Mouse (Mus musculus) midbrain, embryonic 13.5 days (tissue): ENCODE measurements around the gene Dpp6. TPM values are rescaled to one million over a fixed set of nuclear protein-coding genes. Genes with fewer than 3 reads are reported as not detected.

ENCODE experiments used
- ATAC-seq: fragments of 200-750 bp; cut with Nextera tagmentation; 2 replicates; pipeline ENCODE4 v1.8.0; 2017; ENCODE audit warnings: mild to moderate bottlenecking, moderate TSS enrichment, moderate library complexity
- H3K27ac ChIP-seq: fragments of 300-500 bp; sonication (generic); 2 replicates; pipeline ENCODE4 v1.5.1; 2015; ENCODE audit warnings: inconsistent platforms, mild to moderate bottlenecking, moderate library complexity
- H3K27me3 ChIP-seq: fragments of 300-500 bp; sonication (generic); 2 replicates; pipeline ENCODE4 v1.6.1; 2015; ENCODE audit warnings: mild to moderate bottlenecking, inconsistent platforms
- H3K36me3 ChIP-seq: fragments of 300-500 bp; sonication (generic); 2 replicates; pipeline ENCODE4 v1.6.1; 2015; ENCODE audit warnings: mild to moderate bottlenecking, inconsistent platforms
- H3K4me1 ChIP-seq: fragments of 300-500 bp; sonication (generic); replicated peaks from 2 replicates; pipeline ENCODE4 v1.6.1; 2015; ENCODE audit warnings: inconsistent platforms
- H3K4me2 ChIP-seq: fragments of 300-500 bp; sonication (generic); replicated peaks from 2 replicates; pipeline ENCODE4 v1.6.1; 2015; ENCODE audit warnings: moderate library complexity, mild to moderate bottlenecking, inconsistent platforms
- H3K4me3 ChIP-seq: fragments of 300-500 bp; sonication (generic); replicated peaks from 2 replicates; pipeline ENCODE4 v1.5.1; 2015; ENCODE audit warnings: mild to moderate bottlenecking, inconsistent platforms
- H3K9ac ChIP-seq: fragments of 300-500 bp; sonication (generic); replicated peaks from 2 replicates; pipeline ENCODE4 v1.6.1; 2015; ENCODE audit warnings: mild to moderate bottlenecking, inconsistent platforms
- H3K9me3 ChIP-seq: fragments of 300-500 bp; sonication (generic); 2 replicates; pipeline ENCODE4 v1.6.1; 2016; ENCODE audit warnings: mild to moderate bottlenecking, inconsistent platforms
- WGBS: fragments of 180-500 bp; shearing (Covaris S2); methylation state at CpG from one replicate; pipeline ENCODE4 v1.1.7; 2015; 5-methylcytosine and 5-hydroxymethylcytosine counted together
- polyA plus RNA-seq: library from polyadenylated mRNA; unstranded; fragments of >200 nt; fragmentation: Nextera tagmentation; extraction: Ambion mirVana; gene quantifications from 2 replicates; pipeline ENCODE4 v1.2.1, GENCODE M21; 2015

Dpp6 gene
- polyA plus RNA-seq, 1 experiment from 2014 or later = 46.4 TPM

- WGBS = 70% methylated on average over 4 of the region's 4 CpGs
- Histone ChIP-seq H3K27me3 (no peaks in the 10 kb centered on the region), H3K9me3 (no peaks in the 10 kb centered on the region), H3K4me1 (no peaks in the 10 kb centered on the region), H3K4me3 (no peak overlapping the region), H3K9ac (no peak overlapping the region), H3K4me2 (no peak overlapping the region), H3K36me3 (no peaks in the 10 kb centered on the region), H3K27ac (no peak overlapping the region)
- no peak for ATAC-seq
Observed at GRCm38 (mm10) chr5:27421090-27421635, 604.2 kb downstream of the Dpp6 start.

DNA sequence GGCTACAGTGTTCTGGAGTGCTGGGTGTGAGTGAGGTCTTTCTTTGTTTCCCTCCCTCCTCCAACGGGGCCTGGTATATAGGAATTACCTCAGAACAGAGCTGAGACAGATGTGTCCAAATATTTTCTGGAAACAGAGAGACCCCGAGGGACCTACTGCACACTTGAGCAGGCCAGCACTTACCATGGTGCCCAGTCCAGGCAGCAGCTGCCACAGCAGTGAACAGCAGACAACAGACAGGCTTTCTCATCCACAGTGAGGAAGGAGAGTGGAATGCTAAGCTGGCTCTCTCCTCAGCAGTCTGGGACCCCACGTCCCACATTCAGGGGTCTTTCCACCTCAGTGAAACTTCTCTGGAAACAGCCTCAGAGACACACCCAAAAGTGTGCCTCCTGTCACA lies 606.8 kb downstream of the Dpp6 start:
- no peaks in the 10 kb centered on the region for H3K4me1 ChIP-seq
- no peak for ATAC-seq
- WGBS = 74% methylated on average over 3 of the region's 3 CpGs
- no peak overlapping the region for H3K4me2 ChIP-seq
- no peak overlapping the region for H3K27ac ChIP-seq
- no peak overlapping the region for H3K9ac ChIP-seq
- no peak overlapping the region for H3K4me3 ChIP-seq
- H3K36me3 ChIP-seq = no peaks in the 10 kb centered on the region
- no peaks in the 10 kb centered on the region for H3K9me3 ChIP-seq
- no peaks in the 10 kb centered on the region for H3K27me3 ChIP-seq

GRCm38 (mm10) chr5:27424484-27425080 lies 607.6 kb downstream of the Dpp6 start:
- no peaks in the 10 kb centered on the region for H3K4me1 ChIP-seq
- 71% methylated on average over 3 of the region's 3 CpGs for WGBS

GRCm38 (mm10) chr5:27426200-27426599 lies 609.2 kb downstream of the Dpp6 start:
- Histone ChIP-seq H3K4me1 (no peaks in the 10 kb centered on the region), H3K4me2 (no peak overlapping the region), H3K4me3 (no peak overlapping the region), H3K27ac (no peak overlapping the region), H3K9me3 (no peaks in the 10 kb centered on the region), H3K9ac (no peak overlapping the region), H3K36me3 (no peaks in the 10 kb centered on the region), H3K27me3 (no peaks in the 10 kb centered on the region)
- no peak for ATAC-seq
- 88% methylated on average over 1 of the region's 1 CpGs for WGBS

More at GRCm38 (mm10) chr5:27424484-27425080, 607.6 kb downstream of the Dpp6 start:
- Histone ChIP-seq H3K27me3 (no peaks in the 10 kb centered on the region), H3K9me3 (no peaks in the 10 kb centered on the region), H3K9ac (no peak overlapping the region), H3K4me3 (no peak overlapping the region), H3K4me2 (no peak overlapping the region), H3K36me3 (no peaks in the 10 kb centered on the region), H3K27ac (no peak overlapping the region)
- no peak for ATAC-seq

- Histone ChIP-seq H3K4me3 (no peak overlapping the region), H3K4me2 (no peak overlapping the region), H3K27ac (no peak overlapping the region), H3K36me3 (no peaks in the 10 kb centered on the region), H3K9ac (no peak overlapping the region), H3K4me1 (no peaks in the 10 kb centered on the region), H3K9me3 (no peaks in the 10 kb centered on the region), H3K27me3 (no peaks in the 10 kb centered on the region)
- ATAC-seq = no peak
Observed at GRCm38 (mm10) chr5:27433584-27433983, 616.6 kb downstream of the Dpp6 start.

GRCm38 (mm10) chr5:27453201-27453845 lies 636.3 kb downstream of the Dpp6 start:
- 46% methylated on average over 3 of the region's 3 CpGs for WGBS
- Histone ChIP-seq H3K4me1 (no peaks in the 10 kb centered on the region), H3K4me3 (no peak overlapping the region), H3K9me3 (no peaks in the 10 kb centered on the region), H3K9ac (no peak overlapping the region), H3K27ac (no peak overlapping the region), H3K27me3 (no peaks in the 10 kb centered on the region), H3K36me3 (no peaks in the 10 kb centered on the region), H3K4me2 (no peak overlapping the region)
- ATAC-seq = no peak

DNA sequence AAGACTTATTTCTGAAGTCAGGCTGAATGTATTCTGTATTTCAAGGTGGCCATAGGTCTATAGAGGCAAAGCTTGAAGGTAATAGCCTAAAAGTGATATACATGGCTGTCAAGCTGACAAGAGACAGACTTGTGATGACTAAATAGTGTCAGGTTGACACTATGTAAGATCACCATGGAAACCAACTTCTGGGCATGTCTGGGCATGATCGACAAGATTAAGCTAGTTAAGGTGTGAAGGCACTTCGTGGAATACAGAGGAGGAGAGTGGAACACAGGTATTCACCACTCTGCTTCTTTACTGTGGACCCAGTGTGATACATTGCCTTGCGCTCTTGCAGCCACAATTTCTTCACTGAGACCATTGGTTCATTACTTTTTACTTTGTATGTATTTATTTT lies 637.4 kb downstream of the Dpp6 start:
- 88% methylated on average over 3 of the region's 3 CpGs for WGBS
- Histone ChIP-seq H3K9me3 (no peaks in the 10 kb centered on the region), H3K4me2 (no peak overlapping the region), H3K27ac (no peak overlapping the region), H3K27me3 (no peaks in the 10 kb centered on the region), H3K9ac (no peak overlapping the region), H3K36me3 (no peaks in the 10 kb centered on the region), H3K4me1 (no peaks in the 10 kb centered on the region), H3K4me3 (no peak overlapping the region)
- ATAC-seq = no peak

DNA sequence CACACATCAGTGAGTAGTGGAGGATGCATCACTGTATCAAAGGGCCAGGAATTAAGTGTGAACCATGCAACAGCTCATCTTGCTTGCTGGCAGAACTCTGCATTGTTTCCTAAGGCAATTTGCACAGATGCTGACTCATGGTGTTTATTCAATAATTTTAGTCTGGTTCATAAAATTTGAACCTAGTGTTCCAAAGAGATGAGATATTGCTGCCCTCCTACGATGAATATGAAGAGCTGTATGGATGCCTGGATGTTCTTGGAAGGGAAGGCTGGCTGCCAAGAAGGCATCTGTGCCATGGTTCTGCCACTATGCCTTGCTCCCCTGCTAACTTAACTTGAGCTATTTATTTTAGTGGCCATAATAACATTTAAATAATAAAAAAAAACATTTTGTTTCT lies 640.0 kb downstream of the Dpp6 start:
- WGBS = 94% methylated on average over 1 of the region's 1 CpGs
- Histone ChIP-seq H3K36me3 (no peaks in the 10 kb centered on the region), H3K9me3 (no peaks in the 10 kb centered on the region), H3K27ac (no peak overlapping the region), H3K4me1 (no peaks in the 10 kb centered on the region), H3K4me3 (no peak overlapping the region), H3K9ac (no peak overlapping the region), H3K4me2 (no peak overlapping the region), H3K27me3 (no peaks in the 10 kb centered on the region)
- ATAC-seq = no peak

GRCm38 (mm10) chr5:27457686-27458085 lies 640.7 kb downstream of the Dpp6 start:
- no peaks in the 10 kb centered on the region for H3K27me3 ChIP-seq
- H3K9me3 ChIP-seq = no peaks in the 10 kb centered on the region
- no peak overlapping the region for H3K4me3 ChIP-seq
- H3K4me1 ChIP-seq = no peaks in the 10 kb centered on the region
- H3K4me2 ChIP-seq = no peak overlapping the region
- no peak overlapping the region for H3K9ac ChIP-seq
- no peak overlapping the region for H3K27ac ChIP-seq
- WGBS = 68% methylated on average over 1 of the region's 1 CpGs
- ATAC-seq = no peak
- no peaks in the 10 kb centered on the region for H3K36me3 ChIP-seq

DNA sequence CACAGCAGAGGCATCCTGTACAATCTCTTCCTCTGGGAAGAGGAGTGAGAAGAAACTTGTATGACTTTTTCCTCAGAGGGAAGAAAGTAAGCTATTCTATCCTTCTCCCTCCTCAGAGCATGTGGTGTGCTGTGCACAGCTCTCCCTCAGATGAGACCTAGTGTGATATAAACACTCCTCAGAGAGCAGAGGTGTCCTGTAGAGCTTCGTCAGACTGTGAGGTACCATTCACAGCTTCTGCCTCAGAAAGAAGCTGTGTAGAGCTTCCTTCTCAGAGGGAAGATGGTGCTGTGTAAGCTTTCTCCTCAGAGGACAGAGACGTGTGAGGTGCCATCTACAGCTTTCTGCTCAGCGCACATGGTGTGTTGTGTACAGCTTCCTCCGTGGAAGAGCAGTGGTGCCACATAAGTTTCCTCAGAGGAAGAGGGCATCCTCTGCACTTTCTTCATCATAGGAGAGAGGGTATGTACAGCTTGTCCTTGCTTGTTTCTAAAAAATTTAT lies 658.0 kb downstream of the Dpp6 start:
- ATAC-seq = no peak
- Histone ChIP-seq H3K9ac (no peak overlapping the region), H3K9me3 (no peaks in the 10 kb centered on the region), H3K27ac (no peak overlapping the region), H3K36me3 (peaks cover 11% of the 10 kb centered on the region), H3K4me2 (no peak overlapping the region), H3K27me3 (no peaks in the 10 kb centered on the region), H3K4me3 (no peak overlapping the region), H3K4me1 (no peaks in the 10 kb centered on the region)
- WGBS = 91% methylated on average over 4 of the region's 4 CpGs

- H3K27me3 ChIP-seq = no peaks in the 10 kb centered on the region
- no peak overlapping the region for H3K4me3 ChIP-seq
- H3K4me1 ChIP-seq = no peaks in the 10 kb centered on the region
- no peak overlapping the region for H3K9ac ChIP-seq
- 82% methylated on average over 2 of the region's 2 CpGs for WGBS
- no peaks in the 10 kb centered on the region for H3K9me3 ChIP-seq
- no peak for ATAC-seq
- H3K36me3 ChIP-seq = 0 out of 2 replicates have a peak, but pooled peaks cover 12% of the 10 kb centered on the region
- H3K4me2 ChIP-seq = no peak overlapping the region
- no peak overlapping the region for H3K27ac ChIP-seq
Observed at GRCm38 (mm10) chr5:27481706-27482105, 664.7 kb downstream of the Dpp6 start.

GRCm38 (mm10) chr5:27486138-27486537 lies 669.1 kb downstream of the Dpp6 start:
- H3K36me3 ChIP-seq = 0 out of 2 replicates have a peak, but pooled peaks cover 12% of the 10 kb centered on the region
- H3K9me3 ChIP-seq = no peaks in the 10 kb centered on the region
- no peak overlapping the region for H3K4me2 ChIP-seq
- H3K27me3 ChIP-seq = no peaks in the 10 kb centered on the region
- H3K27ac ChIP-seq = no peak overlapping the region
- WGBS = 50% methylated on average over 1 of the region's 1 CpGs
- H3K9ac ChIP-seq = no peak overlapping the region
- no peak overlapping the region for H3K4me3 ChIP-seq
- no peak for ATAC-seq
- H3K4me1 ChIP-seq = no peaks in the 10 kb centered on the region
